Mouse (Mus musculus) liver, postnatal 0 days (tissue): ENCODE data around the gene Wsb1. TPM values are rescaled to one million over a fixed set of nuclear protein-coding genes. Genes with fewer than 3 reads are reported as not detected.
"Not testable (repeated sequence)": the region's sequence is repeated elsewhere in the genome, so short reads cannot be mapped to it uniquely, and the experiment has no call there.

Experiments used
- ATAC-seq: fragments of 200-750 bp; cut with Nextera tagmentation; 2 replicates; pipeline ENCODE4 v1.8.0; 2017; ENCODE audit warnings: mild to moderate bottlenecking, moderate library complexity
- DNase-seq: peaks from one replicate; pipeline ENCODE4 v3.0.0-alpha.2; 2016
- H3K27ac ChIP-seq: fragments of 300-500 bp; sonication (generic); 2 replicates; pipeline ENCODE4 v1.5.1; 2014; ENCODE audit warnings: antibody characterized with exemption, moderate library complexity, mild to moderate bottlenecking, low read depth
- H3K27me3 ChIP-seq: fragments of 300-500 bp; sonication (generic); 2 replicates; pipeline ENCODE4 v1.6.1; 2014; ENCODE audit warnings: low read length, control low read depth, mixed read lengths; ENCODE audit not compliant: insufficient read depth
- H3K36me3 ChIP-seq: fragments of 300-500 bp; sonication (generic); replicated peaks from 2 replicates; pipeline ENCODE4 v1.6.1; 2014; ENCODE audit warnings: mild to moderate bottlenecking, control low read depth, low read length, moderate library complexity, mixed read lengths; ENCODE audit not compliant: insufficient read depth
- H3K4me1 ChIP-seq: fragments of 300-500 bp; sonication (generic); 2 replicates; pipeline ENCODE4 v1.6.1; 2014; ENCODE audit warnings: antibody characterized with exemption, mild to moderate bottlenecking, control low read depth; ENCODE audit not compliant: insufficient read depth
- H3K4me2 ChIP-seq: fragments of 300-500 bp; sonication (generic); 2 replicates; pipeline ENCODE4 v1.6.1; 2014; ENCODE audit warnings: low read depth, mild to moderate bottlenecking, low read length, moderate library complexity, mixed read lengths
- H3K4me3 ChIP-seq: fragments of 300-500 bp; sonication (generic); 2 replicates; pipeline ENCODE4 v1.5.1; 2014; ENCODE audit warnings: low read depth, low read length
- H3K9ac ChIP-seq: fragments of 300-500 bp; sonication (generic); replicated peaks from 2 replicates; pipeline ENCODE4 v1.6.1; 2014; ENCODE audit warnings: mild to moderate bottlenecking, moderate library complexity
- H3K9me3 ChIP-seq: fragments of 300-500 bp; sonication (generic); 2 replicates; pipeline ENCODE4 v1.6.1; 2016; ENCODE audit warnings: mild to moderate bottlenecking, control low read depth, low read length, mixed read lengths
- CTCF ChIP-seq: sonication (generic); IDR thresholded peaks from 2 replicates; pipeline ENCODE4 v1.5.1; 2016; ENCODE audit warnings: antibody characterized with exemption, low read depth
- EP300 ChIP-seq: IDR thresholded peaks from 2 replicates; pipeline ENCODE4 v1.6.1; 2016; ENCODE audit warnings: antibody characterized with exemption, low read depth, mild to moderate bottlenecking
- WGBS: fragments of 180-500 bp; shearing (Covaris S2); extraction: QIAGEN DNeasy Blood & Tissue Kit; methylation state at CpG from one replicate; pipeline ENCODE4 v1.1.7; 2014; ENCODE audit not compliant: insufficient replicate concordance; 5-methylcytosine and 5-hydroxymethylcytosine counted together
- polyA plus RNA-seq: library from polyadenylated mRNA; unstranded; fragments of >200 nt; fragmentation: Nextera tagmentation; extraction: Ambion mirVana; gene quantifications from 2 replicates; pipeline ENCODE4 v1.2.1, GENCODE M21; 2015

Gene Wsb1
- polyA plus RNA-seq, 1 experiment from 2014 or later = 26.3 TPM

DNA sequence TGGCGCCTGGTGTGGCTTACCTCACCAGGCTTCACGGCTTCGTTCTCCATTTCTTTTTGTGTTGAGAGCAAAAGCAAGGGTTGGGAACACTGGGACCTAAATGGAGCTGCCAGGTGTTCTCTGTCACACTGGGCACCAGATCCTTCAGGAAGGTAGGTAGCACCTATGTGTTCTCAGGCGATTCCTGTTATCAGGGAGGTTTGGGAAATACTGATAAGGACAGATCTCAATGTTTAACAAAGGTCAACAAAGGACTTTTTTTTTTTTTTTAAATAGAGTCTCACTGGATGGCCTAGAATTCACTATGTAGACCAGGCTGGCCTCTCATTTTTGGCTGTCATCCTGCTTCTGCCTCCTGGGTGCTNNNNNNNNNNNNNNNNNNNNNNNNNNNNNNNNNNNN is 19.3 kb upstream of the Wsb1 start:
- DNase-seq (no peak), ATAC-seq (0 out of 2 replicates have a peak, but pooled peaks have one; percentile 12)
- H3K4me3 ChIP-seq = no peak overlapping the region
- TF ChIP-seq CTCF (no peak), EP300 (no peak)
- H3K9ac ChIP-seq = no peak overlapping the region
- H3K36me3 ChIP-seq = no peaks in the 10 kb centered on the region
- no peaks in the 10 kb centered on the region for H3K27me3 ChIP-seq
- H3K27ac ChIP-seq = no peak overlapping the region
- WGBS = 45% methylated on average over 4 of the region's 4 CpGs
- H3K4me1 ChIP-seq = peaks cover 6% of the 10 kb centered on the region
- H3K9me3 ChIP-seq = no peaks in the 10 kb centered on the region
- H3K4me2 ChIP-seq = no peak overlapping the region

DNA sequence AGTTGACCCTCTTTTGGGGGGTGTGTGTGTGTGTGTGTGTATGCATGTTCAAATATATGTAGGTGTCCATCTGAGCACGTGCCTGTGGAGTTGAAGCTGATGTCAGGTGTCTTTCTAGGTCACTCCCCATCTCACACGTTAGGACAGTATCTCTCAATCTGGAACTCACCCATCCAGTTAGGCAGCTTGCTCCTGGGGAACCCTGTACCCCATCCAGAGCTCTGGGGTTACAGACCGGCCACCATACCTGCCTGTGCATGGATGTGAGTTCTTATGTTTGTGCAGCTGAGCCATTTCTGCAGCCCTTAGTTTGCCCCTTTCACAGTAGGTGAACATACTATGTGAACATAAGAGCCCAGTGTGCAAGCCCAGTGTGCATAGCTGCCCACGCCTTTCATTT is 18.6 kb upstream of the Wsb1 start:
- Histone ChIP-seq H3K4me1 (peaks cover 5% of the 10 kb centered on the region), H3K27me3 (no peaks in the 10 kb centered on the region), H3K36me3 (no peaks in the 10 kb centered on the region), H3K9ac (no peak overlapping the region), H3K4me3 (no peak overlapping the region), H3K27ac (no peak overlapping the region), H3K9me3 (no peaks in the 10 kb centered on the region), H3K4me2 (no peak overlapping the region)
- TF ChIP-seq EP300 (no peak), CTCF (no peak)
- no peak for ATAC-seq
- WGBS = 59% methylated on average over 4 of the region's 4 CpGs
- no peak for DNase-seq

DNA sequence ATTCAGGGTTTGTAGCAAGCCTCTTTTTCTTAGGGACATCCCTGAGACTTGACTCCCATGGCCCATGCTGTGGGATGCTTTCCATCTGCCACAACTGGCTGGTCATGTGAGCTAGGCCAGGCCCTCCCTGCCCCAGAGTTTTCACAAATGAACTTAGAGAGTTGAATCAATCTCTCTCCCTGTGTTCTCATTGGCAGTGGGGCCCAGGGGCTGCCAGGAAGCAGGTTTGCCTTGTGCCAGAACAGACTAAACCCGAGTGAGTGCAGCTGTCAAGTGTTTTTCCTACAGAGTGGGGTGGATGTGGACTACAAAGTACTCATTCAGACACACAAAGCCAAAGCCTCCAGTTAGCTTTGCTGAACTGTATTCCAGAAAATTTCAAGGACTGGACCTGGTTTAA is 12.7 kb upstream of the Wsb1 start:
- Histone ChIP-seq H3K27me3 (no peaks in the 10 kb centered on the region), H3K36me3 (no peaks in the 10 kb centered on the region), H3K4me2 (no peak overlapping the region), H3K4me1 (peaks cover 2% of the 10 kb centered on the region; the same call in 1 of the 2 replicates), H3K9me3 (no peaks in the 10 kb centered on the region), H3K9ac (no peak overlapping the region), H3K27ac (no peak overlapping the region), H3K4me3 (no peak overlapping the region)
- ATAC-seq (peak; percentile 19; the same call in 1 of the 2 replicates), DNase-seq (no peak)
- 29% methylated on average over 1 of the region's 1 CpGs for WGBS
- TF ChIP-seq CTCF (no peak), EP300 (no peak)

DNA sequence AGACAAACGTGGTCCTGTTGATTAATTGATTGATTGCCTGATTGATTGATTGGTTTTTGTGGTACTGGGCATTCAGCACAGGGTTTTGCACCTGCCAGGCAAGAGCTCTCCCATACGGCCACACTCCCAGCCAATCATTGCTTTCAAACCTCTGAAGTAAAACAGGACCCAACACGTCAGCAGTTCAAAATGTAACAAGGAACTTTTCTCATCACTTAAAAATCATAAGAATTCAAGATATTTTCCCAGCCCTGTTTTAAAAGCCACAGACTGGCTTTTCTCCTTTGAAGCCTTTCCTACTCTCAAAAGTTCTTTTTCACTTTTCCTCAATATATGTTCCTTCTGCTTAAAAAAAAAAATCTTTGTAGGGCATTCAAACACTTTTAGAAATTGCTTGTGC is 9.9 kb upstream of the Wsb1 start:
- WGBS = 65% methylated on average over 3 of the region's 3 CpGs
- no peaks in the 10 kb centered on the region for H3K9me3 ChIP-seq
- no peaks in the 10 kb centered on the region for H3K27me3 ChIP-seq
- no peaks in the 10 kb centered on the region for H3K36me3 ChIP-seq
- no peak overlapping the region for H3K9ac ChIP-seq
- ATAC-seq (no peak), DNase-seq (no peak)
- no peak overlapping the region for H3K27ac ChIP-seq
- no peak overlapping the region for H3K4me2 ChIP-seq
- TF ChIP-seq EP300 (no peak), CTCF (no peak)
- no peak overlapping the region for H3K4me3 ChIP-seq
- H3K4me1 ChIP-seq = peaks cover 2% of the 10 kb centered on the region; the same call in 1 of the 2 replicates

DNA sequence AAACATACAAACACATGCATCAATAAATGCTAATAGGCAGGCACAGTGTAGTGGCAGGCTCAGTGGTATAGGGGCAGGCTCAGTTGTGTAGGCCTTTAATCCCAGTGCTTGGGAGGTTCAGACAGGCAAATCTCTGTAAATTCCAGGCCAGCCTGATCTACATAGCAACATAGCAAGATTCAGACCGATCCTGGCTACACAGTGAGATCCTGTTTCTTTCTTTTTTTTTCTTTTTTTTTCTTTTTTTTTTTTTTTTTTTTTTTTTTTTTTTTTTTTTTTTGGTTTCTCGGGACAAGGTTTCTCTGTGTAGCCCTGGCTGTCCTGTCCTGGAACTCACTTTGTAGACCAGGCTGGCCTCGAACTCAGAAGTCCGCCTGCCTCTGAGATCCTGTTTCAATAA is 5.7 kb upstream of the Wsb1 start:
- H3K9ac ChIP-seq, DNase-seq, H3K27ac ChIP-seq, H3K36me3 ChIP-seq, ATAC-seq, H3K4me2 ChIP-seq, H3K27me3 ChIP-seq, H3K4me3 ChIP-seq, H3K4me1 ChIP-seq, H3K9me3 ChIP-seq: not testable (repeated sequence)
- 83% methylated on average over 4 of the region's 4 CpGs for WGBS

DNA sequence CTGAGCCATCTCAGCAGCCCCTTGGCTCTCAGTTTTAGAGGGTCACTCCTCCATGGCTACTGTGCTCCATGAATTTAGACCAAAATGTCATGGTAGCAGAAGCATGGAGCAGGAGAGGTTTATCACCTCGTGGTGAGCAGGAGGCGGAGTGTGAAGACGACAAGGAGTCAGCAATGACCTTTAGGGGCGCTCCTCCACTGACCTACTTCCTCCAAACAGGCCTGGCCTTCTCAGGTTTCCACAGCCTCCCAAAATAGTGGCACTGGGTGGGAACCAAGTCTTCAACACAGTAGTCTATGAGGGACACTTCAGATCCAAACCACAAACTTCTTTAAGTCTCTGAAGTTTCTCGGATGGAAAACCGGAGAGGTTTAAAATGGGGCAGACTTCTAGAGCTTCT is 4.3 kb upstream of the Wsb1 start:
- 60% methylated on average over 6 of the region's 6 CpGs for WGBS
- Histone ChIP-seq H3K9me3 (no peaks in the 10 kb centered on the region), H3K4me1 (peaks cover 10% of the 10 kb centered on the region), H3K9ac (no peak overlapping the region), H3K27ac (no peak overlapping the region), H3K4me2 (no peak overlapping the region), H3K4me3 (no peak overlapping the region), H3K36me3 (no peaks in the 10 kb centered on the region), H3K27me3 (no peaks in the 10 kb centered on the region)
- DNase-seq (no peak), ATAC-seq (no peak)
- TF ChIP-seq CTCF (no peak), EP300 (no peak)
